Mouse (Mus musculus): ENCODE measurements around the gene App. TPM values are rescaled to one million over a fixed set of nuclear protein-coding genes. Genes with fewer than 3 reads are reported as not detected.

App gene
- polyA plus RNA-seq, 1 experiment from 2014 or later = 132 TPM

DNA sequence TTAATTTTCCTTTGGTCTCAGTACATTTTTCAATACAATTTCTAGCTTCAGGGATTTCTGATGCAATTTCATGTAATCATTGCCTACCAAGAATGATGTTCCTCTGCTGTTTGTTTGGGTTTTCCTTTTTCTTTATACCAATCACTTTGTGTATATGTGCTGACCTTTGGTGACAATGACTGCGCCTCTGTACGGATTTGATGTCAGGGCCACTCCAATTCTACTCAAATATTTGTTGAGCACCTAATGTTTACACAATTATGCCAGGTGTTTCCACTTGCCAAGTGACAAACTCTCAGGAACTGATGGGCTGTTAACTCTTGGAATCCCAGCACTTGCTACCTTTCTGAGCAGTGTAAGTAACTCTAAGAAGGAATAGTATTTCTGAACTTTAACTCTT lies 98.2 kb downstream of the App start:
- Histone ChIP-seq H3K27ac (ENCODE audit: low read depth) (no peak overlapping the region), H3K4me2 (ENCODE audit: low read length) (no peak overlapping the region), H3K36me3 (ENCODE audit: control insufficient read depth, insufficient read depth, low read length) (peaks cover 33% of the 10 kb centered on the region), H3K27me3 (replicated peaks; ENCODE audit: control insufficient read depth, insufficient read depth, low read length) (no peaks in the 10 kb centered on the region), H3K9me3 (ENCODE audit: control insufficient read depth, low read length) (no peaks in the 10 kb centered on the region), H3K4me1 (replicated peaks; ENCODE audit: control insufficient read depth, insufficient read depth, low read length) (no peaks in the 10 kb centered on the region), H3K4me3 (ENCODE audit: low read depth, low read length) (no peak overlapping the region), H3K9ac (ENCODE audit: low read length) (no peak overlapping the region)
- ATAC-seq (replicated peaks; ENCODE audit: low FRiP score, low TSS enrichment, low read depth) (no peak), DNase-seq (ENCODE audit: low spot score) (no peak)
- 48% methylated on average over 2 of the region's 2 CpGs for WGBS

DNA sequence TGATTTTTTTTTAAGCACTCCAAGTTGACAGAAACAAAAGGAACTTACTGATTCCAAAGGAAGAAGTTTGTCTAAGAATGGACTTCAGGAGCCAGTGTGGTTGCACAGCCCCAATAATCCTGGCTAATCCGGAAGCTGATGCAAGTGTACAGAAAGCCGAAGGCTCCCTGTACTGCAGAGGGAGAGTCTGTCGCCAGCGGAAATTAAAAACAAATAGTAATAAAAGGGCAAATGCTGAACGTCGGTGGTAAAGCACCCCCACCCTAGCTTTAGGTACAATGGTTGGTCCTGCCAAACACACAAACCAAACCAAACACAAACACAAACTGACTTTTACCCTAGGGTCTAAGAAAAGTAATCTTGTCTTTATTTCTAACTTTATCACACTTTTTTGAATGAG lies 98.7 kb downstream of the App start:
- WGBS = 71% methylated on average over 6 of the region's 6 CpGs
- H3K36me3 ChIP-seq (ENCODE audit: control insufficient read depth, insufficient read depth, low read length) = peaks cover 33% of the 10 kb centered on the region
- no peak overlapping the region for H3K4me3 ChIP-seq (ENCODE audit: low read depth, low read length)
- DNase-seq (ENCODE audit: low spot score) (no peak), ATAC-seq (replicated peaks; ENCODE audit: low FRiP score, low TSS enrichment, low read depth) (no peak)
- no peak overlapping the region for H3K9ac ChIP-seq (ENCODE audit: low read length)
- no peak overlapping the region for H3K4me2 ChIP-seq (ENCODE audit: low read length)
- no peaks in the 10 kb centered on the region for H3K9me3 ChIP-seq (ENCODE audit: control insufficient read depth, low read length)
- H3K27ac ChIP-seq (ENCODE audit: low read depth) = no peak overlapping the region
- H3K27me3 ChIP-seq (replicated peaks; ENCODE audit: control insufficient read depth, insufficient read depth, low read length) = no peaks in the 10 kb centered on the region
- no peaks in the 10 kb centered on the region for H3K4me1 ChIP-seq (replicated peaks; ENCODE audit: control insufficient read depth, insufficient read depth, low read length)

DNA sequence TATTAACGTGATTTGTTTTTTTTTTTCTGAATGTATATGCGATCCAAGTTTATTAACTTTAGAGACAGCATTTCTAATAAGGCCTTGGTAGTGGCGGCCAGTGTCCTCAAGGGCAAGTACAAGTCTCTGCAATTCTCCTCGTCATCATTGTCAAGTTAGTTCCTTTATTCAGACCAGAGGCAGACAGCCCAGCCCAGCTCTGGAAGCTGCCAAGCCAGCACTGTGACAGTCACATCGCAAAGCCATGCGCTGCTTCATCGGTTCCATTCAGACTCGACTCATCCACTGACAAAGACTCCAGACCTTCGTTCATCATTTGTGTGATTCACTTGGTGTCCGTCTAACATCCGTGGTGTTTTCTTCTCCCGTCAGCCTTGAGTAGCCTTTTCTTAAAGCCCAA lies 100.9 kb downstream of the App start:
- Histone ChIP-seq H3K27ac (ENCODE audit: low read depth) (no peak overlapping the region), H3K4me3 (ENCODE audit: low read depth, low read length) (no peak overlapping the region), H3K36me3 (ENCODE audit: control insufficient read depth, insufficient read depth, low read length) (peaks cover 18% of the 10 kb centered on the region; the same call in 1 of the 2 replicates), H3K27me3 (replicated peaks; ENCODE audit: control insufficient read depth, insufficient read depth, low read length) (no peaks in the 10 kb centered on the region), H3K4me2 (ENCODE audit: low read length) (no peak overlapping the region), H3K9me3 (ENCODE audit: control insufficient read depth, low read length) (no peaks in the 10 kb centered on the region), H3K9ac (ENCODE audit: low read length) (no peak overlapping the region), H3K4me1 (replicated peaks; ENCODE audit: control insufficient read depth, insufficient read depth, low read length) (no peaks in the 10 kb centered on the region)
- DNase-seq (ENCODE audit: low spot score) (no peak), ATAC-seq (replicated peaks; ENCODE audit: low FRiP score, low TSS enrichment, low read depth) (no peak)
- 91% methylated on average over 12 of the region's 12 CpGs for WGBS

DNA sequence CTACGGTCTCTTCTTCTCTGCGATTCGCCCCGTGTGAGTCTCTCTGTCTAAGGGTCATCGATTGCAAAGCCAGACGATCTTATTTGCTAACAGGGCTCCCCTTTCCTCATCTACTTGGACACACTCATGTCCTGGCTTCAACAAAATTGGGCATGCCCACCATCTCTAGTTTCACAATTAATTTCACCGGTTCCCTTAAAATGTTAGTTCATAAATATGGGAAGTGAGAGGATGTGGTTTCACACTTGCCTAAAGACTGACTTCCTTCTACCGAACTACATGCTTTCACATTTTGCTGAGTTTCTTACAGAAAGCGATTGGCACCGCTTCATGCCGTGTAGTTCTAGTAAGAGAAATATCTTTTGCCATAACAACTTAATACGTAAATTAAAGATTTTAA lies 101.8 kb downstream of the App start:
- DNase-seq (ENCODE audit: low spot score) = no peak
- Histone ChIP-seq H3K9me3 (ENCODE audit: control insufficient read depth, low read length) (no peaks in the 10 kb centered on the region), H3K36me3 (ENCODE audit: control insufficient read depth, insufficient read depth, low read length) (peaks cover 15% of the 10 kb centered on the region; the same call in 1 of the 2 replicates), H3K27me3 (replicated peaks; ENCODE audit: control insufficient read depth, insufficient read depth, low read length) (no peaks in the 10 kb centered on the region), H3K4me1 (replicated peaks; ENCODE audit: control insufficient read depth, insufficient read depth, low read length) (no peaks in the 10 kb centered on the region), H3K4me3 (ENCODE audit: low read depth, low read length) (no peak overlapping the region), H3K9ac (ENCODE audit: low read length) (no peak overlapping the region), H3K4me2 (ENCODE audit: low read length) (no peak overlapping the region), H3K27ac (ENCODE audit: low read depth) (no peak overlapping the region)
- 95% methylated on average over 12 of the region's 12 CpGs for WGBS
- ATAC-seq (replicated peaks; ENCODE audit: low FRiP score, low TSS enrichment, low read depth) = no peak

DNA sequence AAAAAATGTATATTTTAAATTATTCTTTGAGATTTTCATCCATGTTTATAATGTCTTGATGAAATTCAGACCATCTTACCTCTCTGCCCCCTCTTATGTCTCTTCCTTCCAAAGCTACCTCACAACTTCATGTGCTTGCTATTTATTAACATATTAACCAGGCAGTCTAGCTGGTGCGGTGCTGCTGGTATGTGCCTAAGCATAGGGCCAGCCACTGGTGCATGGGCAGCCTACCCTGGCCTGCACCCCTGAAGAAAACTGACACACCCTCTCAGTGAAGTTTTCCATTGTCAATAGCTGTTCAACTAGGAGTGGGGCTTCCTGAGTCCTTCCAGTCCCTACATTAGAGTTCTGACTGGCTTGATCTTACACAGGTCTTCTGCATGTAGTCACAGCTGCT lies 102.3 kb downstream of the App start:
- WGBS = 92% methylated on average over 1 of the region's 1 CpGs
- no peaks in the 10 kb centered on the region for H3K4me1 ChIP-seq (replicated peaks; ENCODE audit: control insufficient read depth, insufficient read depth, low read length)
- no peak for DNase-seq (ENCODE audit: low spot score)
- H3K36me3 ChIP-seq (ENCODE audit: control insufficient read depth, insufficient read depth, low read length) = peaks cover 9% of the 10 kb centered on the region; the same call in 1 of the 2 replicates
- ATAC-seq (replicated peaks; ENCODE audit: low FRiP score, low TSS enrichment, low read depth) = no peak
- no peaks in the 10 kb centered on the region for H3K9me3 ChIP-seq (ENCODE audit: control insufficient read depth, low read length)
- H3K9ac ChIP-seq (ENCODE audit: low read length) = no peak overlapping the region
- no peak overlapping the region for H3K27ac ChIP-seq (ENCODE audit: low read depth)
- H3K4me2 ChIP-seq (ENCODE audit: low read length) = no peak overlapping the region
- H3K4me3 ChIP-seq (ENCODE audit: low read depth, low read length) = no peak overlapping the region
- no peaks in the 10 kb centered on the region for H3K27me3 ChIP-seq (replicated peaks; ENCODE audit: control insufficient read depth, insufficient read depth, low read length)

DNA sequence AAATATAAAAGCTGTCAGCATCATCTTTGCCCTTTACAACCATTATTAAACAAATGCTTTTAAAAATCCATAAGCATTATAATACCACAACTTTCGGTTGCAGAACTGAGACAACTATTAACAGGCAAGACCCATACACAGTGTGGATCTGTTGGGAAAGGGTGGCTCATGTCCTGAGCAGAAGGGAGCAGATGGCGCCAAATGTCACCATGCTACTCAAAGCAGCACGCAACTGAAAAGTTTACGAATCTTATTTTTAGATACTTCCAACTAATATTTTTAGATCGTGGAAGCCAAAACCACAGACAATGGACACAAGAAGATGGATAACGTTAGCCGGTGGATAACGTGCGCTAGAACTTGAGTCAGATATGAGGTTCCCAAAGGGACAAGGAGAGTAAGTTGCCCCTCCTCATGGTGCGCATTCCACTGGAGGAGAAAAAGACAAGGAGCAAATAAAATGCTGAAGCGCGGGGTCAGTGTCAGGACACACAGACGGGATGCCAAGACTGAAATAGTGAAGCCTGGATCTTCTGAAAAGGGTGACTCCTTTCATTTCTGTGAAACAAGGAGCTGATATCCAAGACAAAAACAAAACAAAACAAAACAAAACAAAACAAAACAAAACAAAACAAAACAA lies 106.2 kb downstream of the App start:
- no peaks in the 10 kb centered on the region for H3K27me3 ChIP-seq (replicated peaks; ENCODE audit: control insufficient read depth, insufficient read depth, low read length)
- peaks cover 6% of the 10 kb centered on the region; the same call in 1 of the 2 replicates for H3K36me3 ChIP-seq (ENCODE audit: control insufficient read depth, insufficient read depth, low read length)
- no peak for DNase-seq (ENCODE audit: low spot score)
- no peak overlapping the region for H3K4me2 ChIP-seq (ENCODE audit: low read length)
- 88% methylated on average over 13 of the region's 13 CpGs for WGBS
- no peak overlapping the region for H3K4me3 ChIP-seq (ENCODE audit: low read depth, low read length)
- no peak for ATAC-seq (replicated peaks; ENCODE audit: low FRiP score, low TSS enrichment, low read depth)
- H3K9ac ChIP-seq (ENCODE audit: low read length) = no peak overlapping the region
- no peak overlapping the region for H3K27ac ChIP-seq (ENCODE audit: low read depth)
- H3K9me3 ChIP-seq (ENCODE audit: control insufficient read depth, low read length) = no peaks in the 10 kb centered on the region
- no peaks in the 10 kb centered on the region for H3K4me1 ChIP-seq (replicated peaks; ENCODE audit: control insufficient read depth, insufficient read depth, low read length)

DNA sequence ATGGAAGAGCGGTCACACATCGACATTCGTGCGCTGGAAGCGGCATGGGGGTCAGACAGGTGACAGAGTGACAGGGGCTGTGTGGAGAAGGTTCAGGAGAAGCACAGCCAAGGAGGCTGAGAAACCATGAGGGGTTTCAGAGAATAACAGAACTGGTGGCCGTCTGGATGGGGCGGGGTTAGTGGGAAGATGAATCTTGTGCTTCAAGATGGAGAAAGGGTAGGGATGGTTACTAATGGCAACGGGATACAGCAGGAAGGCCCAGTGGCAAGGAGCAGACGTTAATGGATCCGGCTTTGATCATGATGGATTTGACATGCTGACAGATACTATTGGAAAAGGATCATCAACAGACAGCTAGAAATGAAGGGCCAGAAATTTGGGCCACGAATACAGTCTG lies 107.3 kb downstream of the App start:
- Histone ChIP-seq H3K9me3 (ENCODE audit: control insufficient read depth, low read length) (peaks cover 2% of the 10 kb centered on the region; the same call in 1 of the 2 replicates), H3K9ac (ENCODE audit: low read length) (no peak overlapping the region), H3K4me1 (replicated peaks; ENCODE audit: control insufficient read depth, insufficient read depth, low read length) (no peaks in the 10 kb centered on the region), H3K27me3 (replicated peaks; ENCODE audit: control insufficient read depth, insufficient read depth, low read length) (no peaks in the 10 kb centered on the region), H3K4me2 (ENCODE audit: low read length) (no peak overlapping the region), H3K36me3 (ENCODE audit: control insufficient read depth, insufficient read depth, low read length) (no peaks in the 10 kb centered on the region), H3K4me3 (ENCODE audit: low read depth, low read length) (no peak overlapping the region), H3K27ac (ENCODE audit: low read depth) (no peak overlapping the region)
- ATAC-seq (replicated peaks; ENCODE audit: low FRiP score, low TSS enrichment, low read depth) (no peak), DNase-seq (ENCODE audit: low spot score) (no peak)
- WGBS = 67% methylated on average over 11 of the region's 11 CpGs

DNA sequence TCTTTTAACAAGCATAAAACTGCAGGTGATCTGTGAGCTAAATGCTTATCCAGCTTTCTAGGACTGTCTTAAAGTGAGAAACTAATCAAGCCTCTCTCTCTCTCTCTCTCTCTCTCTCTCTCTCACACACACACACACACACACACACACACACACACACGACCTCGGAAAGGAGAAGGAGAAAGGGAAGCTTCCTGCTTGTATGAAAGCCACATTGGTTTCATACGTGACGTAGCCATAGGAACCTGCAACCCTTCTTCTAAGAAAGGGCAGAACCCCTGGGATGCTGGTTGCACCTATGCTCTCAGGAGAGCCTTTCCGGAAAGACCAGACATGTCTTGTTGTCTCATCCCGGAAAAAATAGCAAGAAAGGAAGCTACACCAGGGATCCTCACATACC lies 108.8 kb downstream of the App start:
- WGBS = 90% methylated on average over 6 of the region's 6 CpGs
- Histone ChIP-seq H3K27me3 (replicated peaks; ENCODE audit: control insufficient read depth, insufficient read depth, low read length) (no peaks in the 10 kb centered on the region), H3K4me3 (ENCODE audit: low read depth, low read length) (no peak overlapping the region), H3K4me1 (replicated peaks; ENCODE audit: control insufficient read depth, insufficient read depth, low read length) (no peaks in the 10 kb centered on the region), H3K27ac (ENCODE audit: low read depth) (no peak overlapping the region), H3K9ac (ENCODE audit: low read length) (no peak overlapping the region), H3K9me3 (ENCODE audit: control insufficient read depth, low read length) (peaks cover 3% of the 10 kb centered on the region; the same call in 1 of the 2 replicates), H3K4me2 (ENCODE audit: low read length) (no peak overlapping the region), H3K36me3 (ENCODE audit: control insufficient read depth, insufficient read depth, low read length) (no peaks in the 10 kb centered on the region)
- ATAC-seq (replicated peaks; ENCODE audit: low FRiP score, low TSS enrichment, low read depth) (no peak), DNase-seq (ENCODE audit: low spot score) (no peak)

DNA sequence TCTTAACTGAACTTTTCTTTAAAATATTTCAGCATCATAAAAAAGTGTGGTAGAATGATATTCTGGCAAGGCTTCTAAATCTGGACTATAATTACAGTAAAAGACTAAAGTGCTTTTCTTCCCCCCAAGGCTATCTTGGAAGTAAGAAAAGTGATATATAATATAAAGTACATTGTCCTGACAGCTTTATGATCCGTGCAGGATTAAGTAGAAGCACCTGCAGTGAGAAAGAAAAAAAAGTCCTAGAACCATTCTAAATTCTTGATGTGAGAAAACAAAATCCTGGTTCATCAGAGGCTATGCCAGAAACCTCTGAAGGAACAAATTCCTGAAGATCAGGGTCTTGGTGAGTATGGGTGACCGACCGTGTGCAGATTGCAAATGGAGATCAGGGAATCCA lies 110.8 kb downstream of the App start:
- no peaks in the 10 kb centered on the region for H3K36me3 ChIP-seq (ENCODE audit: control insufficient read depth, insufficient read depth, low read length)
- no peak for DNase-seq (ENCODE audit: low spot score)
- no peak overlapping the region for H3K9ac ChIP-seq (ENCODE audit: low read length)
- no peak overlapping the region for H3K4me3 ChIP-seq (ENCODE audit: low read depth, low read length)
- 76% methylated on average over 3 of the region's 3 CpGs for WGBS
- H3K27ac ChIP-seq (ENCODE audit: low read depth) = no peak overlapping the region
- ATAC-seq (replicated peaks; ENCODE audit: low FRiP score, low TSS enrichment, low read depth) = no peak
- no peaks in the 10 kb centered on the region for H3K27me3 ChIP-seq (replicated peaks; ENCODE audit: control insufficient read depth, insufficient read depth, low read length)
- H3K9me3 ChIP-seq (ENCODE audit: control insufficient read depth, low read length) = peaks cover 3% of the 10 kb centered on the region; the same call in 1 of the 2 replicates
- no peak overlapping the region for H3K4me2 ChIP-seq (ENCODE audit: low read length)
- 0 out of 2 replicates have a peak, but pooled peaks cover 5% of the 10 kb centered on the region for H3K4me1 ChIP-seq (replicated peaks; ENCODE audit: control insufficient read depth, insufficient read depth, low read length)

Data from intestine, embryonic 14.5 days (tissue).